Mouse (Mus musculus) adipose tissue, adult 10 weeks (tissue): ENCODE measurements around the gene Fam168b. TPM values are rescaled to one million over a fixed set of nuclear protein-coding genes. Genes with fewer than 3 reads are reported as not detected.

Experiments used
- polyA plus RNA-seq: library from polyadenylated mRNA; stranded (reverse); fragments of 350-450 nt; fragmentation: Illumina TruSeq; extraction: RNeasy Lipid Tissue Mini Kit (QIAGEN cat#74804); gene quantifications from one replicate; pipeline ENCODE4 v1.2.3, GENCODE M21; 2014; ENCODE audit warnings: low read depth, low replicate concordance

Fam168b gene
- polyA plus RNA-seq: 65.8 TPM

GRCm38 (mm10) chr1:34842887-34843618, at the start of gene Fam168b:
Gene Fam168b, minus strand, starts transcription at chr1:34843065.

GRCm38 (mm10) chr1:34849745-34850342, 7.0 kb upstream of the Fam168b start, which contains the start of gene Plekhb2:
Gene Plekhb2, plus strand, starts transcription at chr1:34849976.

Other genes starting within 250 kb of the Fam168b start
- gene Plekhb2, start 6.9 kb upstream of the Fam168b start, polyA plus RNA-seq: 50.6 TPM